Mouse (Mus musculus) cerebellum, adult 11 months (tissue): Measurements from ENCODE around the gene Rbsn.

Source experiments
- DNase-seq: peaks from one replicate; pipeline ENCODE4 v3.0.0; 2022

Rbsn gene

GRCm38 (mm10) chr6:92214773-92215449 lies at the start of gene Rbsn:
TSS of gene Rbsn (minus strand) at chr6:92214925.
- DNase-seq, result peak; percentile 87

GRCm38 (mm10) chr6:92261162-92261843 lies 46.6 kb upstream of the Rbsn start:
- DNase-seq, result no peak

GRCm38 (mm10) chr6:92255346-92255745 lies 40.6 kb upstream of the Rbsn start:
- no peak for DNase-seq

GRCm38 (mm10) chr6:92253253-92253870 lies 38.6 kb upstream of the Rbsn start:
- no peak for DNase-seq

GRCm38 (mm10) chr6:92247215-92247919 lies 32.6 kb upstream of the Rbsn start:
- DNase-seq, result no peak

- DNase-seq, result no peak
Measured at GRCm38 (mm10) chr6:92246335-92246734, 31.6 kb upstream of the Rbsn start.

GRCm38 (mm10) chr6:92244591-92244990 lies 29.9 kb upstream of the Rbsn start, which contains the start of gene Trh:
TSS of gene Trh (minus strand) at chr6:92244650.
- no peak for DNase-seq

- peak; percentile 16 for DNase-seq
Measured at GRCm38 (mm10) chr6:92241178-92241906, 26.6 kb upstream of the Rbsn start.

GRCm38 (mm10) chr6:92235036-92235435 lies 20.3 kb upstream of the Rbsn start:
- DNase-seq, result no peak

- no peak for DNase-seq
Measured at GRCm38 (mm10) chr6:92231762-92232161, 17.0 kb upstream of the Rbsn start.

GRCm38 (mm10) chr6:92231356-92231755 lies 16.6 kb upstream of the Rbsn start:
- no peak for DNase-seq

- DNase-seq, result no peak
Measured at GRCm38 (mm10) chr6:92229586-92229985, 14.9 kb upstream of the Rbsn start.

GRCm38 (mm10) chr6:92229103-92229502 lies 14.4 kb upstream of the Rbsn start:
- no peak for DNase-seq

- DNase-seq, result no peak
Measured at GRCm38 (mm10) chr6:92224981-92225380, 10.3 kb upstream of the Rbsn start.

GRCm38 (mm10) chr6:92222021-92222420 lies 7.3 kb upstream of the Rbsn start:
- DNase-seq, result no peak

GRCm38 (mm10) chr6:92221604-92222003 lies 6.9 kb upstream of the Rbsn start:
- no peak for DNase-seq

GRCm38 (mm10) chr6:92219445-92219844 lies 4.7 kb upstream of the Rbsn start:
- peak; percentile 5 for DNase-seq

- peak; percentile 18 for DNase-seq
Measured at GRCm38 (mm10) chr6:92214055-92214772, 511 bp downstream of the Rbsn start.

- DNase-seq, result no peak
Measured at GRCm38 (mm10) chr6:92199414-92199813, 15.3 kb downstream of the Rbsn start.

GRCm38 (mm10) chr6:92184178-92184577 lies 30.5 kb downstream of the Rbsn start:
- no peak for DNase-seq

GRCm38 (mm10) chr6:92183621-92184131 lies 31.0 kb downstream of the Rbsn start, which contains the start of gene Mrps25:
TSS of gene Mrps25 (minus strand) at chr6:92184033.
- DNase-seq, result peak; percentile 62

- no peak for DNase-seq
Measured at GRCm38 (mm10) chr6:92176450-92176849, 38.3 kb downstream of the Rbsn start.
